Mouse (Mus musculus) kidney, adult 2 months (tissue): Measurements from ENCODE around the gene Bcl7c. TPM values are rescaled to one million over a fixed set of nuclear protein-coding genes. Genes with fewer than 3 reads are reported as not detected.

ENCODE experiments used
- DNase-seq: peaks from one replicate; pipeline ENCODE4 v3.0.0; 2021
- H3K27ac ChIP-seq: fragments of 200-500 bp; 2 replicates; pipeline ENCODE4 v1.5.1; 2012; ENCODE audit warnings: low read depth, low read length, control low read depth, inconsistent platforms; ENCODE audit not compliant: insufficient read depth
- H3K27me3 ChIP-seq: fragments of 200-500 bp; replicated peaks from 2 replicates; pipeline ENCODE4 v1.6.1; 2012; ENCODE audit warnings: mild to moderate bottlenecking, moderate library complexity, low read length, inconsistent platforms; ENCODE audit not compliant: control insufficient read depth, insufficient read depth
- H3K36me3 ChIP-seq: fragments of 200-500 bp; 2 replicates; pipeline ENCODE4 v1.6.1; 2012; ENCODE audit warnings: mild to moderate bottlenecking, moderate library complexity, low read length, inconsistent platforms; ENCODE audit not compliant: control insufficient read depth, insufficient read depth
- H3K4me1 ChIP-seq: fragments of 200-500 bp; 2 replicates; pipeline ENCODE4 v1.6.1; 2011; ENCODE audit warnings: low read length; ENCODE audit not compliant: control insufficient read depth, insufficient read depth
- H3K4me3 ChIP-seq: fragments of 200-500 bp; 2 replicates; pipeline ENCODE4 v1.5.1; 2011; ENCODE audit warnings: mild to moderate bottlenecking, low read depth, low read length, control low read depth; ENCODE audit not compliant: insufficient read depth
- CTCF ChIP-seq: fragments of 200-500 bp; conservative IDR thresholded peaks from 2 replicates; pipeline ENCODE4 v1.5.1; 2011; ENCODE audit warnings: low read depth, mild to moderate bottlenecking, control low read depth, low read length, moderate library complexity, mixed read lengths; ENCODE audit not compliant: insufficient read depth, insufficient read length
- POLR2A ChIP-seq: fragments of 200-500 bp; IDR thresholded peaks from one replicate; pipeline ENCODE4 v1.6.1; 2011; ENCODE audit warnings: low read depth, low read length, control low read depth
- WGBS: fragments of 180-500 bp; shearing (Covaris S2); methylation state at CpG from one replicate; pipeline ENCODE4 v1.1.7; 2018; 5-methylcytosine and 5-hydroxymethylcytosine counted together
- polyA plus RNA-seq: library from polyadenylated mRNA; depleted of rRNA; stranded (reverse); fragments of >200 nt; gene quantifications from 2 replicates; pipeline ENCODE4 v1.2.3, GENCODE M21; 2012

The Bcl7c gene
- polyA plus RNA-seq, 1 experiment: 24.5 TPM

DNA sequence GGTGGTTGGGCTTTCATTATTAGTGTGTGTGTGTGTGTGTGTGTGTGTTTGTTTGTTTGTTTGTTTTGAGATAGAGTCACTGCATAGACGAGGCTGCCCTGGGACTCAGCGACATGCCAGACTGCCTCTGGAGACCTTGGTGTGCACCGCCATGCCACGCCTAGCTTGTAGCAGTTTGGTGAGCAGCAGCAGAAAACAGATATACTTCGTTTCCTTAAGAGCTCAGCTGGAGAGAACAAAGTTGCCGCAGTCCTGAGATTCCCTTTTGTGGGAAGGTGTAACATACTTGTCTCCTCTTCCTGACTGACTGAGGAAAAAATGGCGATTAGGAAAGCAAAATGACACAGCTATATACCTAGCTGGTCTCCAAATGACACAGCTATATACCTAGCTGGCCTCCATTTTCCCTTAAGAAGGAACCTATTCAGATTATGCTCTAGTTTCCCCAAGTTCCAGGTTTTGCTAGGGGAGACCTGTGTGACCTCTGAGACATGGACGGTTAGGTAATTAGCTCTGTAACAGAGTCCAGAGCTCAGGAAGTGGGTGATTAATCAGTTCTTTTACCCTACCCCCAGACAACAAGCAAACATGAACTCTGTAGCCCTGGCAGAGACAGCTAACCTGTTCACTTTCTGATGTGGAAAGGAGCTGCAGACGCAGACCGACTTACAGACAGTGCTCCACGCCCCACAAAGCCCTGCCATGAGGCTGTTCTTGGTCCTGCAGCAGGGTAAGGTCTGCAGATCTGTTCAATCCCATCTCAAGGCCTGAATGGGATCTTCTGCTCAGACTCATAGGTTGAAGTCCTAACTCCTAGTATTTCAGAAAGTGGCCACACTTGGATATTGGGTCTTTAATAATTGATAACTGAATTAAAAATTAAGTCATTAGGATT, 36.6 kb downstream of the Bcl7c start:
- WGBS: 46% methylated on average over 11 of the region's 11 CpGs
- peak; percentile 72 for DNase-seq

DNA sequence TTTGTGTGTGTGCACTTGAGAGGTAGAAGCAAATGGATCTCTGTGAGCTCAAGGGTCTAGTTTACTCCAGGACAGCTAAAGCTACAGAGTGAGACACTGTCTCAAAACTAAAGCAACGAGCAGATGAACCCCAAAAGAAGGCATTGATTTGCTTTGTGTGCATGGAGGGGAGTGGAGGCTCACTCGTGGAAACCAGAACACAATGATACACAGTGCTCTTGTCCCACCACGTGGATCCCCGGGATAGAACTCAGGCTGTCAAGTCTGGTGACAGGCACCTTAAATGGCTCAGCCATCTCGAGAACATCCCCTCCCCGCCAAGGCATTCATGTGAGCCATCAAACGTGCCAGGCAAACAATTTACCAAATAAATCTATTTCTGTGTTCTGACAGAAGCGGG, 41.6 kb downstream of the Bcl7c start:
- Histone ChIP-seq H3K27me3 (no peaks in the 10 kb centered on the region), H3K4me1 (0 out of 2 replicates have a peak, but pooled peaks cover 10% of the 10 kb centered on the region), H3K36me3 (no peaks in the 10 kb centered on the region), H3K4me3 (no peak overlapping the region), H3K27ac (no peak overlapping the region)
- DNase-seq: no peak
- TF ChIP-seq POLR2A (no peak), CTCF (no peak)
- 79% methylated on average over 8 of the region's 8 CpGs for WGBS

More for the DNA sequence above, 36.6 kb downstream of the Bcl7c start:
- Histone ChIP-seq H3K27me3 (no peaks in the 10 kb centered on the region), H3K36me3 (no peaks in the 10 kb centered on the region), H3K4me3 (no peak overlapping the region), H3K4me1 (0 out of 2 replicates have a peak, but pooled peaks cover 5% of the 10 kb centered on the region), H3K27ac (peak overlapping the region; percentile 94)
- TF ChIP-seq POLR2A (no peak), CTCF (no peak)

DNA sequence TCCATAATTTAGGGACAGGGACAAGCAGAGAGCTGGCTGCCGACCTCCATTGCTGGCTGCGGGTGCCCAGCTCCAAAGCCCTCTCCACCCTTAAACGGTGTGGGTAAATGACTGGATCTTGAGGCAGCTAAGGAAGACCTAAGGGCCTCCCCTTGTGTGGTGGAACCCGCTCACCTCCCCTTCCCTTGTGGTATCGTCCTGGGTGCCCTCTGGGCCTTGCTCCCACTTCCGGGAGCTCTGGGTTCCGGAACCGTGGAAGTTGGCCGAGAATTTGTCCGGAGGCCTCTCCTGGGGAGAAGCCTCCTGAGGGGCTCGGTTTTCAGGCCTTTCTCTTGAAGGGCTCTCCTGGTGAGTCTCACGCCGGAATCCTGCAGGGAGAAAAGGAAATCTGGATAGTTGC, 42.1 kb downstream of the Bcl7c start:
- DNase-seq: no peak
- Histone ChIP-seq H3K4me3 (no peak overlapping the region), H3K4me1 (0 out of 2 replicates have a peak, but pooled peaks cover 6% of the 10 kb centered on the region), H3K27ac (no peak overlapping the region), H3K27me3 (no peaks in the 10 kb centered on the region), H3K36me3 (no peaks in the 10 kb centered on the region)
- WGBS: 94% methylated on average over 13 of the region's 13 CpGs
- TF ChIP-seq POLR2A (no peak), CTCF (no peak)

DNA sequence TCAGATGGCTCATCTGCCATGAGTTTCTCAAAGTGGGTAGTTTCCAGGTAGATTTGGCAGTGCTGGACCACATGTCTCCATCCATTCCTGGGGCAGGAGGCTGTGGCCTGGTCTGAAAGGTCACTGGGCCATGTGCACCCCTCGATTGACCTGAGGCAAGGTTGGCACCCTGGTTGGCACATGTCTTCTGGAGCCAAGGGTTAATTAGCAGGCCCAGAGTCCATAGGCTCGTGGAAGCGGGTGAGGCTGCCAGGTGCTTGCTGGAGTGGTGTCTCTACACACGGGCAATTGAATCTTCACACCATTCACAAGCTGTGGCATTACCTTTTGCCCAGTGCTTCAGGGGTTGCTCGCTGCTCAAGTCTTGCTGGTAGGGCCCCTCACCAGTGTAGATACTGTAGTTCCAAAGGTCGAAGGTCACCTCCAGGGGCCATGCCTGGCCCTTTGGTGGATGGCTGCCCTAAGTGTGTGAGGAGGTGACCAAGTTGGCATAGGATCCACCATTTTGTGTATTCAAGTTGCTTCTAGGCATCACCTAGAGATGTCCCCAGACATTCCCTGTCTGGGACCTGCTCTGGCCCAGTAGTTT, 42.6 kb downstream of the Bcl7c start:
- H3K27ac ChIP-seq: no peak overlapping the region
- H3K4me3 ChIP-seq: no peak overlapping the region
- H3K4me1 ChIP-seq: 0 out of 2 replicates have a peak, but pooled peaks cover 4% of the 10 kb centered on the region
- no peaks in the 10 kb centered on the region for H3K36me3 ChIP-seq
- DNase-seq: peak; percentile 80
- H3K27me3 ChIP-seq: no peaks in the 10 kb centered on the region
- WGBS: 66% methylated on average over 6 of the region's 6 CpGs
- TF ChIP-seq POLR2A: no peak
- no peak for TF ChIP-seq CTCF

DNA sequence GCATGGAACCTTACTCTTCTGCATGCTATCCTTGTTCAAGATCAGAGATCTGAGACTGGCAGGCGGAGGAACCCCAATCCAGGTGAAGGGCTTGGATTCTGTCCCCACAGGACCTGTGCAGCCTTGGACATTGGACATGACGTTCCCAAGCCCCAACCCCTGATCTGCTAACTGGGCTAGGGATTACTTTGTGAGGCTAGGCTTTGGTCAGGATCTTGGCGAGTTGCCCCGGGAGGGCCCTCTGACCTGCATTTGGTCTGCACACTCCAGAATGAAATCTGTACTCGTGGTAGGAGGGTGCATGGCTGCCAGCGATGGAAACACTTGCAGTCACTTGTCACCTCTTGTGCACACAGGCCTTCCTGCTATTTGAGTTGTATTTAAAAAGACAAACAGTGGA, 45.8 kb downstream of the Bcl7c start:
- no peak for TF ChIP-seq POLR2A
- TF ChIP-seq CTCF: no peak
- Histone ChIP-seq H3K27ac (no peak overlapping the region), H3K36me3 (no peaks in the 10 kb centered on the region), H3K27me3 (no peaks in the 10 kb centered on the region), H3K4me1 (0 out of 2 replicates have a peak, but pooled peaks cover 4% of the 10 kb centered on the region), H3K4me3 (no peak overlapping the region)
- peak; percentile 88 for DNase-seq
- 57% methylated on average over 6 of the region's 6 CpGs for WGBS

DNA sequence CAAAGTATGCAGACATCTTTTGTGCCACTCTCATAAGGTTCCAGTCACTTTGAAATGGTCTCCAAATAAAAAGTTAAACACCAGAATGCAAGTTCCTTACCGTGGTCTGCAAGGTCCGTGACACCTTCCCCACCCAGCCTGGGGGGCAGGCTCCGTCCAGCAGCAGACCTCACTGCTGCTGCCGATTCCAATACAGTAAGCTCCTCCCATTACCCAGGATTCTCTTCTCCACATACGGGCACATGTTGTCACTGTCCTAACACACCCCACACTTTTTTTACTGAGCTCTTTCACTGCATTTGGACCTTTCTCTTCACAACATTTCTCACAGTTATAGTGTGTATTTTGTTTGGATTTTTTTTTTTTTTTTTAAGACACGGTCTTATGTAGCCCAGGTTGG, 46.9 kb downstream of the Bcl7c start:
- TF ChIP-seq POLR2A (no peak), CTCF (no peak)
- Histone ChIP-seq H3K4me3 (no peak overlapping the region), H3K4me1 (0 out of 2 replicates have a peak, but pooled peaks cover 4% of the 10 kb centered on the region), H3K36me3 (no peaks in the 10 kb centered on the region), H3K27ac (no peak overlapping the region), H3K27me3 (no peaks in the 10 kb centered on the region)
- DNase-seq: no peak
- WGBS: 77% methylated on average over 6 of the region's 6 CpGs

DNA sequence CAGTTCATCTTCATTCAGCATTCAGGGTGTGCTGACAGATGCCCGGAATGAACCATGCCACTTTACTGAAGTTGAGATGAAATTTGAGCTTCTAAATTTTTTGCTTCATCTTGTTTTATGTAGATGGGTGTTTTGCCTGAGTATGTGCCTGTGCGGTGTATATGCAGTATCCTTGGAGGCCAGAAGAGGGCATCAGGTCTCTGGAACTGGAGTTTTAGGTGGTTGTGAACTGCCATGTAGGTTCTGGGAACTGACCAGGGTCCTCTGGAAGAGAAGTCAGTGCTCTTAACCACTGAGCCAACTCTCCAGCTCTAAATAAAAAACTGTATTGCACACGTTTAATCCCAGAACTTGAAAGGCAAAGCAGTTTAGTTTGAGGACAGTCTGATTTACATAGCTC, 47.9 kb downstream of the Bcl7c start:
- no peak for DNase-seq
- WGBS: 92% methylated on average over 3 of the region's 3 CpGs

More for the DNA sequence above, 47.9 kb downstream of the Bcl7c start:
- no peaks in the 10 kb centered on the region for H3K36me3 ChIP-seq
- H3K4me3 ChIP-seq: no peak overlapping the region
- H3K27me3 ChIP-seq: no peaks in the 10 kb centered on the region
- no peak overlapping the region for H3K27ac ChIP-seq
- TF ChIP-seq POLR2A: no peak
- TF ChIP-seq CTCF: 0 out of 2 replicates have a peak, but pooled peaks have one; percentile 8
- 0 out of 2 replicates have a peak, but pooled peaks cover 4% of the 10 kb centered on the region for H3K4me1 ChIP-seq
